ENCODE assay signal across 13 mouse cellular contexts in the genomic region with DNA sequence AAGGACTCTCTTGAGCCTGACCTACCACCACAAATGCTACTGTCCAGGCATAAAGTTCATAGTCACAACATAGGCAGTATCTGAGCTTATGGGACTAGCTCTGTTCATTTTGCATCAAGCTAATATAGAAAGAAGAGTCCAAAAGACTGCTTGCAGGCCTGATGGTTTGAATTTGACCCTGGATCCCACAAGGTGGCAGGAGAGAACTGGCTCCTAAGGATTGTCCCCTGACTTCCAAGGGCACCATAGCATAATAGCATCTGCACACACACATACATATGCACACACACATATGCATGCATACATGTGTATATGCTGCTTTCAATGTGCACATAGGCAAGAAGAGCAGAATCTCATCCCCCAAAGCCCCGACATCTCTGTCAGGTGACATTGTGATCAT.
DNase-seq lines count a peak whose midpoint lies in the region; ATAC-seq and TF ChIP-seq lines count a peak whose summit lies in the region.
"Had no signal": no experiment of that assay in that cellular context is flagged by ENCODE, and none has a peak within 500 bp of the region (broad histone marks: within the 10 kb centered on the region; RNA-seq: fewer than 3 reads in every experiment).

No protein-coding gene starts in this region.

- DNase-seq in intestine, embryonic 14.5 days (ENCODE audit: low spot score) = no peak
- peak; percentile 43 for DNase-seq in kidney, postnatal 14 days
- DNase-seq in gastrocnemius, postnatal 14 days = no peak
- DNase-seq in left cerebral cortex, postnatal 36 days (ENCODE audit: low spot score in 2 of 2) = no peak
- DNase-seq: cerebellum, adult 11 months; layer of hippocampus, adult 9-11 months; right cerebral cortex, postnatal 4 days; thymus, adult 2 months had no signal

- H3K9me3 ChIP-seq in intestine, embryonic 14.5 days (ENCODE audit: control insufficient read depth, low read length) = no peaks in the 10 kb centered on the region
- no peaks in the 10 kb centered on the region for H3K9me3 ChIP-seq in intestine, embryonic 16.5 days (ENCODE audit: control insufficient read depth, low read length)
- no peaks in the 10 kb centered on the region for H3K9me3 ChIP-seq in ES-Bruce4 (replicated peaks; ENCODE audit: control insufficient read depth, insufficient read depth, low read length, poor library complexity, severe bottlenecking)

- peak; percentile 17 for TF ChIP-seq CTCF in ES-Bruce4 (IDR thresholded peaks at IDR 0.05; ENCODE audit: low read depth, low read length)
- no peak for TF ChIP-seq CTCF in embryonic fibroblast, embryonic 13.5 days (IDR thresholded peaks at IDR 0.05; ENCODE audit: borderline replicate concordance, insufficient read depth, low read length)

- no peak for TF ChIP-seq EP300 in ES-Bruce4 (IDR thresholded peaks at IDR 0.05; ENCODE audit: insufficient read depth, low read depth, low read length)

- peak overlapping the region; percentile 51; the same call in 1 of the 2 replicates for H3K4me2 ChIP-seq in intestine, embryonic 14.5 days (ENCODE audit: low read length)
- H3K4me2 ChIP-seq in intestine, embryonic 16.5 days (ENCODE audit: low read depth, low read length) = no peak overlapping the region

- H3K4me3 ChIP-seq in intestine, embryonic 14.5 days (ENCODE audit: low read depth, low read length) = 0 out of 2 replicates have a peak overlapping the region, but pooled peaks have one; percentile 37
- H3K4me3 ChIP-seq in intestine, embryonic 16.5 days (ENCODE audit: low read length) = no peak overlapping the region
- no peak overlapping the region for H3K4me3 ChIP-seq in ES-Bruce4 (ENCODE audit: low read depth, low read length)
- no peak overlapping the region for H3K4me3 ChIP-seq in embryonic fibroblast, embryonic 13.5 days (ENCODE audit: insufficient read depth, low read length)

- intact Hi-C loops in gastrocnemius, postnatal 14 days (cut with DNase I; ENCODE audit: low total_unique reads) = no loop called here
- intact Hi-C loops in left cerebral cortex, postnatal 36 days (cut with DNase I) = no loop called here

- WGBS in intestine, embryonic 14.5 days = 81% methylated on average over 1 of the region's 1 CpGs
- WGBS in intestine, embryonic 16.5 days = 72% methylated on average over 1 of the region's 1 CpGs

- H3K4me1 ChIP-seq in intestine, embryonic 14.5 days (replicated peaks; ENCODE audit: control insufficient read depth, insufficient read depth, low read length) = peaks cover 29% of the 10 kb centered on the region
- H3K4me1 ChIP-seq in intestine, embryonic 16.5 days (ENCODE audit: control insufficient read depth, insufficient read depth, low read length) = peaks cover 8% of the 10 kb centered on the region; the same call in 1 of the 2 replicates
- peaks cover 3% of the 10 kb centered on the region for H3K4me1 ChIP-seq in ES-Bruce4 (ENCODE audit: control insufficient read depth, insufficient read depth, low read length)
- H3K4me1 ChIP-seq in embryonic fibroblast, embryonic 13.5 days (ENCODE audit: control insufficient read depth, insufficient read depth, low read length) = peaks cover 15% of the 10 kb centered on the region

- no peak overlapping the region for H3K27ac ChIP-seq in intestine, embryonic 14.5 days (ENCODE audit: low read depth)
- H3K27ac ChIP-seq in intestine, embryonic 16.5 days (ENCODE audit: low read length) = no peak overlapping the region
- no peak overlapping the region for H3K27ac ChIP-seq in ES-Bruce4 (ENCODE audit: insufficient read depth, low read length)
- H3K27ac ChIP-seq in embryonic fibroblast, embryonic 13.5 days (ENCODE audit: insufficient read depth, low read length) = peak overlapping the region; percentile 98
- H3K27ac ChIP-seq: macrophage had no signal

- H3K9ac ChIP-seq in intestine, embryonic 14.5 days (ENCODE audit: low read length) = no peak overlapping the region
- H3K9ac ChIP-seq in intestine, embryonic 16.5 days (ENCODE audit: low read depth, low read length) = no peak overlapping the region
- H3K9ac ChIP-seq in ES-Bruce4 (ENCODE audit: low read depth, poor library complexity, severe bottlenecking) = no peak overlapping the region

- ATAC-seq in intestine, embryonic 14.5 days (replicated peaks; ENCODE audit: low FRiP score, low TSS enrichment, low read depth) = no peak
- ATAC-seq in intestine, embryonic 16.5 days = no peak
- ATAC-seq in megakaryocyte-erythroid progenitor cell, adult 5-6 weeks (replicated peaks; ENCODE audit: low FRiP score, low TSS enrichment, poor library complexity, severe bottlenecking) = no peak

- no peaks in the 10 kb centered on the region for H3K27me3 ChIP-seq in intestine, embryonic 14.5 days (replicated peaks; ENCODE audit: control insufficient read depth, insufficient read depth, low read length)
- H3K27me3 ChIP-seq in intestine, embryonic 16.5 days (replicated peaks; ENCODE audit: control insufficient read depth, insufficient read depth, low read length) = no peaks in the 10 kb centered on the region
- no peaks in the 10 kb centered on the region; the same call in 1 of the 2 replicates for H3K27me3 ChIP-seq in ES-Bruce4 (ENCODE audit: control insufficient read depth, insufficient read depth, low read length, poor library complexity, severe bottlenecking)

- no peak for TF ChIP-seq POLR2A in ES-Bruce4 (IDR thresholded peaks at IDR 0.05; ENCODE audit: insufficient read depth, low read length)
- 0 out of 2 replicates have a peak, but pooled peaks have one; percentile 23 for TF ChIP-seq POLR2A in embryonic fibroblast, embryonic 13.5 days (IDR thresholded peaks at IDR 0.05; ENCODE audit: low read depth, low read length)

- H3K36me3 ChIP-seq in intestine, embryonic 14.5 days (ENCODE audit: control insufficient read depth, insufficient read depth, low read length) = no peaks in the 10 kb centered on the region
- no peaks in the 10 kb centered on the region for H3K36me3 ChIP-seq in intestine, embryonic 16.5 days (ENCODE audit: control insufficient read depth, insufficient read depth, low read length)
- no peaks in the 10 kb centered on the region for H3K36me3 ChIP-seq in ES-Bruce4 (ENCODE audit: control insufficient read depth, insufficient read depth, low read length, poor library complexity, severe bottlenecking)
